Mouse (Mus musculus) stomach, embryonic 16.5 days (tissue): ENCODE measurements around the gene Sspn. TPM values are rescaled to one million over a fixed set of nuclear protein-coding genes. Genes with fewer than 3 reads are reported as not detected.

Experiments used
- ATAC-seq: fragments of 200-750 bp; cut with Nextera tagmentation; 2 replicates; pipeline ENCODE4 v1.8.0; 2017; ENCODE audit warnings: moderate number of reproducible peaks, moderate TSS enrichment; ENCODE audit not compliant: insufficient read depth, low FRiP score
- H3K27ac ChIP-seq: fragments of 300-500 bp; sonication (generic); 2 replicates; pipeline ENCODE4 v1.5.1; 2014; ENCODE audit warnings: low read length
- H3K27me3 ChIP-seq: fragments of 300-500 bp; sonication (generic); 2 replicates; pipeline ENCODE4 v1.6.1; 2014; ENCODE audit warnings: low read length, control low read depth, mixed read lengths; ENCODE audit not compliant: control insufficient read depth, insufficient read depth
- H3K36me3 ChIP-seq: fragments of 300-500 bp; sonication (generic); 2 replicates; pipeline ENCODE4 v1.6.1; 2014; ENCODE audit warnings: low read length; ENCODE audit not compliant: control insufficient read depth, insufficient read depth
- H3K4me1 ChIP-seq: fragments of 300-500 bp; sonication (generic); 2 replicates; pipeline ENCODE4 v1.6.1; 2014; ENCODE audit warnings: low read length, control low read depth, mixed read lengths; ENCODE audit not compliant: control insufficient read depth, insufficient read depth
- H3K4me2 ChIP-seq: fragments of 300-500 bp; sonication (generic); 2 replicates; pipeline ENCODE4 v1.6.1; 2014; ENCODE audit warnings: low read depth, low read length, mixed read lengths
- H3K4me3 ChIP-seq: fragments of 300-500 bp; sonication (generic); replicated peaks from 2 replicates; pipeline ENCODE4 v1.5.1; 2014; ENCODE audit warnings: mild to moderate bottlenecking, low read length
- H3K9ac ChIP-seq: fragments of 300-500 bp; sonication (generic); 2 replicates; pipeline ENCODE4 v1.6.1; 2014; ENCODE audit warnings: low read length
- H3K9me3 ChIP-seq: fragments of 300-500 bp; sonication (generic); replicated peaks from 2 replicates; pipeline ENCODE4 v1.6.1; 2016; ENCODE audit warnings: low read length, control low read depth; ENCODE audit not compliant: control insufficient read depth
- WGBS: fragments of 180-500 bp; shearing (Covaris S2); extraction: QIAGEN DNeasy Blood & Tissue Kit; methylation state at CpG from one replicate; pipeline ENCODE4 v1.1.7; 2014; 5-methylcytosine and 5-hydroxymethylcytosine counted together
- polyA plus RNA-seq: library from polyadenylated mRNA; unstranded; fragments of >200 nt; fragmentation: Nextera tagmentation; extraction: Ambion mirVana; gene quantifications from 2 replicates; pipeline ENCODE4 v1.2.1, GENCODE M21; 2015

The Sspn gene
- polyA plus RNA-seq, 1 experiment from 2014 or later = 17.5 TPM

DNA sequence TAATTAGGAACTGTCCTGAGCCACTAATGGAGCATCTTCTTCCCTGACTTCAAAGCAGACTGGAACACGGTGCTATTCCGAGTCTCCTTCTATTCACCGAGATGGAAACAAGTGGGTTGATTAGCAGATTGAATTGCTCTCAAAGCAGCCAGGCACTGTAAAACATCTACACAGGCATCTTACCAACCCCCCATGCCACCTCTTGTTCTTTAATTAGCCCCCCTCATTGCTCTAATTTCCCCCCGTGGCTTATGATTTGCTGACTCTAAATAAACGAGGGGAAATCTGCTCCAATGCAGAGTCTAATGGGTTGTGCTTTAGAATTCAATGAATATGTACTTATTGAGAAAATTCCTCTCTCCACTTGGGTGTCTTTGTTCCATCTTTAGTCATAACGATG lies 15.0 kb upstream of the Sspn start:
- Histone ChIP-seq H3K27ac (no peak overlapping the region), H3K4me2 (no peak overlapping the region), H3K27me3 (no peaks in the 10 kb centered on the region), H3K9ac (no peak overlapping the region), H3K36me3 (no peaks in the 10 kb centered on the region), H3K9me3 (no peaks in the 10 kb centered on the region), H3K4me3 (no peak overlapping the region), H3K4me1 (no peaks in the 10 kb centered on the region)
- ATAC-seq = no peak
- 71% methylated on average over 6 of the region's 6 CpGs for WGBS

DNA sequence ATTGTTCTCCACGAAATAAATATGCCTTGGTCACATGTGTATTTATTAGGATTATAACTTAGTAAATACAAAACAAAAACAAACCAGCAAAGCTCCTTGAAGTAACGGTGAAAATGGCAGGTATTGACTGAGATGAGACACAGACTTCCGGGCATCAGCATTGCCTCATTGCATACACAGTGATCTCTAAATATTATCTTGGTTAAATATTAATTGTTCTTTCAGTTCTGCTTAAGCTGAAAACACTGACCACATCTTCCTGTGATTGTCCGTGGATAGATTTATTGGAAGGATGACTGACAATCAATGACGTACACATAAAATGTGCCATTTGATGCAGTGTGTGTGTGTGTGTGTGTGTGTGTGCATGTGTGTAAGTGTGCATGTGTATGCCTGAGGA lies 13.2 kb upstream of the Sspn start:
- H3K36me3 ChIP-seq = no peaks in the 10 kb centered on the region
- ATAC-seq = no peak
- no peaks in the 10 kb centered on the region for H3K27me3 ChIP-seq
- no peaks in the 10 kb centered on the region for H3K9me3 ChIP-seq
- H3K4me1 ChIP-seq = no peaks in the 10 kb centered on the region
- no peak overlapping the region for H3K9ac ChIP-seq
- WGBS = 72% methylated on average over 5 of the region's 5 CpGs
- no peak overlapping the region for H3K4me2 ChIP-seq
- H3K27ac ChIP-seq = no peak overlapping the region
- no peak overlapping the region for H3K4me3 ChIP-seq

DNA sequence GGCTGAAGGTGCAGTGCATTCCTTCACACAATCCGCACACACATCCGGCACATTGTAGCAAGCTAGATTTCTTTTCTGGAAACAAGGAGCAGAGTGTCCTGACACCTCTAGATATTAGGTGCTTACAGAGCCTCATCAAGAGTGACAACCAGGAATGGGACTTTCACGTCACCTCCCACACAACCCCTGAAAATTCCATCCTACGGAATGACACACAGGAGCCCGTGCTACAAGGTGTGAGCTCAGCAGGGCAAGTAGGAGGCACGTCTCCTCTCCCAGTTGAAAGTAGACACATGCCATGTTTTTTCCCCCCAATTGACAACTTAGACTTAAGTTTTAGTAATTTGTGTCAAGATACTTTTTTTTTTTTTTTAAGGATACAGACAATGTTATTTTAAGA lies 7.8 kb upstream of the Sspn start:
- H3K4me3 ChIP-seq = no peak overlapping the region
- no peaks in the 10 kb centered on the region for H3K27me3 ChIP-seq
- no peak overlapping the region for H3K27ac ChIP-seq
- no peaks in the 10 kb centered on the region for H3K9me3 ChIP-seq
- ATAC-seq = no peak
- no peak overlapping the region for H3K9ac ChIP-seq
- no peaks in the 10 kb centered on the region for H3K36me3 ChIP-seq
- H3K4me1 ChIP-seq = no peaks in the 10 kb centered on the region
- no peak overlapping the region for H3K4me2 ChIP-seq
- WGBS = 74% methylated on average over 6 of the region's 6 CpGs

DNA sequence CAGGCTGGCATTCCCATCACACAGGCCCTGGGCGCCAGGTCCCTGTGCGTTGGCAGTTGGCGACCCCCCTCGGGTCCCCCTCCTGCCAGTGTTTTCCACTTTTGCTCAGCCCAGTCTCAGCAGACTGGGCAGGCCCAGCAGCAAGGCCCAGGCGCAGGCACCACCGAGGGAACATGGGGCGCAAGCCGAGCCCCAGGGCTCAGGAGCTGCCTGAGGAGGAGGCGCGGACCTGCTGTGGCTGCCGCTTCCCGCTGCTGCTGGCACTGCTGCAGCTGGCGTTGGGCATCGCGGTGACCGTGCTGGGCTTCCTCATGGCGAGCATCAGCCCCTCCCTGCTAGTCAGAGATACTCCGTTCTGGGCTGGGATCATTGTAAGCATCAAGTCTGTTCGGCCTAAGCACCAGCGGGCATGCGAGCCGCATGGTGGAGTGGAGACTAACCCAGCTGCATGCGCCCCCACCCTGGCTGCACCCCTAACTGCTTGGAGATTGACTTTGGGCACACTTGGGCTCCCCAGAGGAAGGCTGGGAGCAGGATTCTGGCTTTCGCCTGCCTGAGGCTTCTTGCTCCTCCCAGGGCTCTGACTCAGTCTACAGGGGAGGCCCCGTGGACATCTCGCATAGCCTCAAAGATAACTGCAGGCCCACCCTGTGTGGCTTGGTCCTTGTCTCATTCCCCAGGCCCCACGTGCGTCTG lies 2.7 kb downstream of the Sspn start:
- 10% methylated on average over 28 of the region's 28 CpGs for WGBS
- H3K9ac ChIP-seq = peak overlapping the region; percentile 85
- H3K27ac ChIP-seq = peak overlapping the region; percentile 86
- no peaks in the 10 kb centered on the region for H3K27me3 ChIP-seq
- peak overlapping the region; percentile 54 for H3K4me3 ChIP-seq
- peak overlapping the region; percentile 75 for H3K4me2 ChIP-seq
- peak; percentile 87 for ATAC-seq
- no peaks in the 10 kb centered on the region for H3K36me3 ChIP-seq
- no peaks in the 10 kb centered on the region for H3K9me3 ChIP-seq
- H3K4me1 ChIP-seq = peaks cover 9% of the 10 kb centered on the region; the same call in 1 of the 2 replicates

DNA sequence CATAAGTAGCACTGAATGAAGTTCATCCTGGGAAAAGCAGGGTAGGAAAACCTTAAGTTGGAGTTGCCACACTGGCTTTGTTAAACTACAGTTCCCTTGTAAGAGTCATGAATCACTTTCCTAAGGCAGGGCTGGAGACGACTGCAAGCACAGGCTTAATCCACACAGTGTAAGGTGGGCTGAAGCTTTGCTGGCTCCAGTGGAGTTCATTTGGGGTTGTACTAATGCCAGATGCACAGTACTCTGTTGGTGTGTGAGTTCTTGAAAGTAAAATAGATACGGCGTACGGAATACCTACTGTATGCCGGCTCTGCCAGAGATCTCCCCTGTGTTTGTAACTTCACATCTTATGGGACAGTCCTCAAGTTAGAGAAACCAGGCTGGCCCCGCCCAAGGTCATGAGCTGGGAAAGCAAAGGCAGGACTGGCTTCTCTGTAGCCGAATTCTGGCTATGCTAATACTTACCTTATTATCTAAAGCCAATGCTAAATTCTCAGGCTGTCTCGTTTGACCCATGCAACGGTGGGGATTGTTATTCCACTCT lies 3.3 kb downstream of the Sspn start:
- WGBS = 56% methylated on average over 9 of the region's 9 CpGs
- H3K4me3 ChIP-seq = peak overlapping the region; percentile 54
- H3K4me1 ChIP-seq = peaks cover 9% of the 10 kb centered on the region; the same call in 1 of the 2 replicates
- H3K9ac ChIP-seq = peak overlapping the region; percentile 85
- H3K9me3 ChIP-seq = no peaks in the 10 kb centered on the region
- H3K4me2 ChIP-seq = peak overlapping the region; percentile 75
- H3K36me3 ChIP-seq = no peaks in the 10 kb centered on the region
- no peaks in the 10 kb centered on the region for H3K27me3 ChIP-seq
- ATAC-seq = peak; percentile 51; the same call in 1 of the 2 replicates
- peak overlapping the region; percentile 86 for H3K27ac ChIP-seq

DNA sequence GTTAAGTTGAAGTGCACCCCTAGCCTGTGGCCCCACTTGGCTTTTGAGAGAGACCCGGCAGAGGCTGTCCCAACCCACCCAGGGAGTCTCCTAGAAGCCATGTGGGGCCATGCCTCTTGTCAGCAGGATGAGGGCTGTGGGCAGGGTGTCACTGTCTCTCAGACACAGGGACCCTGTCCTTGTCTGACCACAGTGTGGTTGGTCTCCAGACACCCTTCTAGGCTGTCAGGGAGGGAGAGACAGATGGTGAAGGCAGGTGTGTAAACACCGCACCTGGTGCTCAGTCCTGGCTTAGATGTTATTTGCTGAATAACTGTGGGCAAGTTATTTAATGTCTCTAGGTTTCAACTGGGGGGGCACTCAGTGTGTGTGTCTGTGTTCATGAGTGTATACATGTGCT lies 4.5 kb downstream of the Sspn start:
- no peak overlapping the region for H3K27ac ChIP-seq
- 69% methylated on average over 2 of the region's 2 CpGs for WGBS
- no peak for ATAC-seq

DNA sequence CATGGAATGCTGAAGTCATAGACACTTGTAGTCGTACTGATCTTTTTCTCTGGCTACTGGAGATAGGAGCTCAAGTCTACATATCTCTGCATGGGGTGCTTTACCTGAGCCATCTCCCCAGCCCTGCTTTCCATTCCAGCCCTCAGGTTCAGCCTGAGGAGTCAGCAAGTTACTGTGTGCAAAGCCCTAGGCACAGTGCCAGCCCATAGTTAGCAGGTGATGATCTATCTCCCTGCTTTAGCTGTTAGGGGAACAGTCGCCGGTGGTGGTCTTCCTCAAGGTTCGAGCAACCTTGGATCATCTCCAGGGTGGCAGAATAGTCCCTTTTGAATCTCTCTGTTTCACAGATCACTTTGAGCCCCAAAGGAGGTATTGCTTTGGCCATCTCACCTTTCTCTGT lies 5.1 kb downstream of the Sspn start:
- Histone ChIP-seq H3K27me3 (no peaks in the 10 kb centered on the region), H3K27ac (no peak overlapping the region), H3K4me1 (peaks cover 9% of the 10 kb centered on the region; the same call in 1 of the 2 replicates), H3K4me3 (no peak overlapping the region), H3K9me3 (no peaks in the 10 kb centered on the region), H3K4me2 (no peak overlapping the region), H3K9ac (no peak overlapping the region), H3K36me3 (no peaks in the 10 kb centered on the region)
- 81% methylated on average over 4 of the region's 4 CpGs for WGBS
- no peak for ATAC-seq

More for the DNA sequence above, 4.5 kb downstream of the Sspn start:
- H3K4me3 ChIP-seq = no peak overlapping the region
- H3K9me3 ChIP-seq = no peaks in the 10 kb centered on the region
- H3K4me2 ChIP-seq = no peak overlapping the region
- H3K36me3 ChIP-seq = no peaks in the 10 kb centered on the region
- no peaks in the 10 kb centered on the region for H3K27me3 ChIP-seq
- H3K4me1 ChIP-seq = peaks cover 9% of the 10 kb centered on the region; the same call in 1 of the 2 replicates
- H3K9ac ChIP-seq = no peak overlapping the region

DNA sequence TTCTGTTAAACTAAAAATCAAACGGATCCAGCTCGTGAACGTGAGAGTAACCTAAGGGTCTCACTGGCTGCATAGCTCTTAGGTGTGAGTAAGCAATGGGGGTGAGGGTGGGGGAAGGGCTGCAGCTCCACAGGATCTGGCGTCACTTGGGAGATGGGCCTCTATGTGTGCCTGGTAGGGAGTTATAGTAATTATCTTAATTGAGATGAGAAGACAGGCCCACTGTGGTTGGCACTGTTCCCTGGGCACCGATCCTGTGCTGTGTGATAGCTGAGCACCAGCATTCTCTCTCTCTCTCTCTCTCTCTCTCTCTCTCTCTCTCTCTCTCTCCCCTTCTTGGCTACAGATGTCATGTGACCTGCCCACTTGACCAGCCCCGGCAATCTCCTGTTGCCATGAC lies 9.4 kb downstream of the Sspn start:
- no peak overlapping the region for H3K4me3 ChIP-seq
- no peaks in the 10 kb centered on the region for H3K9me3 ChIP-seq
- H3K27ac ChIP-seq = no peak overlapping the region
- 0 out of 2 replicates have a peak, but pooled peaks cover 3% of the 10 kb centered on the region for H3K4me1 ChIP-seq
- H3K4me2 ChIP-seq = no peak overlapping the region
- ATAC-seq = no peak
- no peaks in the 10 kb centered on the region for H3K27me3 ChIP-seq
- WGBS = 72% methylated on average over 6 of the region's 6 CpGs
- no peak overlapping the region for H3K9ac ChIP-seq
- H3K36me3 ChIP-seq = no peaks in the 10 kb centered on the region

DNA sequence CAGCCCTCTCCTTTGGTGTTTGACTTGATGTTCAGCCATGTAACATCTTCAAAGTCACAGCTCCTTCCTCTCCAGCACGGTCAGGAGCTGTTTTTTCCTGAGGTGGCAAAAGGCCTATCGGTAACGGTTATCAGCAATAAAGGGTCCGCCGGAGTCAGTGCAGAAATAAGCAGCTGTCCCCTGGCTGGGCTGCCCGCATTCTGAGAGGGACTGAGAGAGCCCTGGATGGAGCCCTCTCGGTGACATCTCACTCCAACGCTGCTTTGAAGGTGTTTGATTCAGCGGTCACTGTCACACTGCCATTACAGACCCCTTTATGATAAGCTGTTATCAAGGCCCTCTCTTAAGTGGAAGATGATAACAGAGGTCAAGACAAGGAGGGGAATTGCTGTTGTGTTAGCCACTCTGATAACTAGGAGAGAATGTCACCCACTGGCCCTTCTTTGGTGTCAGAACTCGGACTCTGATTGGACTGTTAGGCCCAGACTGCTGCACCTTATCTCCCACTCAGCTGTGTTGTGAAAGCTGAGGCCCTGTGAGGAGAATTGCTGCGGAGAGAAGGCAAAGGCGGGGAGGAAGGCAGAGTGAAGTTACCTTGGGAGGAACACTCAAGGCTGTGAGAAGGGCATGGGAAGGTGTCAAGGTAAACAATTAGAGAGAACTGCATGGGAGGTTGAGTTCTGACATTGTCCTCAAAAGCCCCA lies 11.0 kb downstream of the Sspn start:
- no peaks in the 10 kb centered on the region for H3K27me3 ChIP-seq
- no peak overlapping the region for H3K9ac ChIP-seq
- no peaks in the 10 kb centered on the region for H3K9me3 ChIP-seq
- 0 out of 2 replicates have a peak, but pooled peaks cover 3% of the 10 kb centered on the region for H3K4me1 ChIP-seq
- H3K36me3 ChIP-seq = no peaks in the 10 kb centered on the region
- no peak for ATAC-seq
- H3K4me3 ChIP-seq = no peak overlapping the region
- H3K4me2 ChIP-seq = no peak overlapping the region
- 56% methylated on average over 12 of the region's 12 CpGs for WGBS
- no peak overlapping the region for H3K27ac ChIP-seq
